Mouse (Mus musculus): Measurements from ENCODE around the gene Hyal1. TPM values are rescaled to one million over a fixed set of nuclear protein-coding genes. Genes with fewer than 3 reads are reported as not detected.
A peak's percentile ranks its signal among the peaks of the same experiment; 100 is the strongest.

Gene Hyal1
- polyA plus RNA-seq, 1 experiment, result 3.7 TPM

GRCm38 (mm10) chr9:107601275-107601674, 24.5 kb downstream of the Hyal1 start:
- TF ChIP-seq POLR2A (IDR thresholded peaks at IDR 0.05; ENCODE audit: low read depth, low read length) (no peak), CTCF (IDR thresholded peaks at IDR 0.05; ENCODE audit: extremely low read depth, insufficient read depth, insufficient read length, insufficient replicate concordance) (no peak)
- no peaks in the 10 kb centered on the region for H3K27me3 ChIP-seq (ENCODE audit: control insufficient read depth, insufficient read depth, low read length)
- no peak for DNase-seq (ENCODE audit: low read depth in 1 of 2, low spot score in 2 of 2)
- no peak overlapping the region for H3K4me3 ChIP-seq (ENCODE audit: extremely low read depth, insufficient read depth, insufficient read length)
- H3K36me3 ChIP-seq (ENCODE audit: control insufficient read depth, insufficient read depth, low read length), result no peaks in the 10 kb centered on the region
- H3K27ac ChIP-seq (ENCODE audit: insufficient read depth, low read length), result no peak overlapping the region
- 84% methylated on average over 11 of the region's 11 CpGs for WGBS
- H3K4me1 ChIP-seq (ENCODE audit: control insufficient read depth, insufficient read depth, insufficient read length), result peaks cover 24% of the 10 kb centered on the region

GRCm38 (mm10) chr9:107602068-107602648, 25.4 kb downstream of the Hyal1 start:
- TF ChIP-seq POLR2A (IDR thresholded peaks at IDR 0.05; ENCODE audit: low read depth, low read length) (no peak), CTCF (IDR thresholded peaks at IDR 0.05; ENCODE audit: extremely low read depth, insufficient read depth, insufficient read length, insufficient replicate concordance) (peak; percentile 99)
- no peaks in the 10 kb centered on the region for H3K36me3 ChIP-seq (ENCODE audit: control insufficient read depth, insufficient read depth, low read length)
- H3K27ac ChIP-seq (ENCODE audit: insufficient read depth, low read length), result no peak overlapping the region
- H3K4me1 ChIP-seq (ENCODE audit: control insufficient read depth, insufficient read depth, insufficient read length), result peaks cover 24% of the 10 kb centered on the region
- WGBS, result 3% methylated on average over 10 of the region's 10 CpGs
- no peak overlapping the region for H3K4me3 ChIP-seq (ENCODE audit: extremely low read depth, insufficient read depth, insufficient read length)
- no peaks in the 10 kb centered on the region for H3K27me3 ChIP-seq (ENCODE audit: control insufficient read depth, insufficient read depth, low read length)
- peak; percentile 65 to 87 for DNase-seq (ENCODE audit: low read depth in 1 of 2, low spot score in 2 of 2)

- Histone ChIP-seq H3K36me3 (ENCODE audit: control insufficient read depth, insufficient read depth, low read length) (no peaks in the 10 kb centered on the region), H3K27me3 (ENCODE audit: control insufficient read depth, insufficient read depth, low read length) (no peaks in the 10 kb centered on the region), H3K4me1 (ENCODE audit: control insufficient read depth, insufficient read depth, insufficient read length) (peaks cover 24% of the 10 kb centered on the region), H3K27ac (ENCODE audit: insufficient read depth, low read length) (no peak overlapping the region), H3K4me3 (ENCODE audit: extremely low read depth, insufficient read depth, insufficient read length) (no peak overlapping the region)
- peak in 1 of 2 experiments; percentile 52 for DNase-seq (ENCODE audit: low read depth in 1 of 2, low spot score in 2 of 2)
- no peak for TF ChIP-seq CTCF (IDR thresholded peaks at IDR 0.05; ENCODE audit: extremely low read depth, insufficient read depth, insufficient read length, insufficient replicate concordance)
- TF ChIP-seq POLR2A (IDR thresholded peaks at IDR 0.05; ENCODE audit: low read depth, low read length), result no peak
- 40% methylated on average over 6 of the region's 6 CpGs for WGBS
These were observed 26.5 kb downstream of the Hyal1 start for GRCm38 (mm10) chr9:107603251-107603650.

GRCm38 (mm10) chr9:107605041-107605661, 28.4 kb downstream of the Hyal1 start:
- H3K27me3 ChIP-seq (ENCODE audit: control insufficient read depth, insufficient read depth, low read length), result no peaks in the 10 kb centered on the region
- H3K4me1 ChIP-seq (ENCODE audit: control insufficient read depth, insufficient read depth, insufficient read length), result peaks cover 24% of the 10 kb centered on the region
- 66% methylated on average over 23 of the region's 23 CpGs for WGBS
- no peak for DNase-seq (ENCODE audit: low read depth in 1 of 2, low spot score in 2 of 2)
- no peak overlapping the region for H3K27ac ChIP-seq (ENCODE audit: insufficient read depth, low read length)
- no peaks in the 10 kb centered on the region for H3K36me3 ChIP-seq (ENCODE audit: control insufficient read depth, insufficient read depth, low read length)
- no peak overlapping the region for H3K4me3 ChIP-seq (ENCODE audit: extremely low read depth, insufficient read depth, insufficient read length)
- no peak for TF ChIP-seq CTCF (IDR thresholded peaks at IDR 0.05; ENCODE audit: extremely low read depth, insufficient read depth, insufficient read length, insufficient replicate concordance)
- no peak for TF ChIP-seq POLR2A (IDR thresholded peaks at IDR 0.05; ENCODE audit: low read depth, low read length)

GRCm38 (mm10) chr9:107606591-107606990, 29.9 kb downstream of the Hyal1 start:
- peaks cover 20% of the 10 kb centered on the region for H3K4me1 ChIP-seq (ENCODE audit: control insufficient read depth, insufficient read depth, insufficient read length)

GRCm38 (mm10) chr9:107607036-107607435, 30.3 kb downstream of the Hyal1 start:
- Histone ChIP-seq H3K27me3 (ENCODE audit: control insufficient read depth, insufficient read depth, low read length) (no peaks in the 10 kb centered on the region), H3K27ac (ENCODE audit: insufficient read depth, low read length) (no peak overlapping the region), H3K36me3 (ENCODE audit: control insufficient read depth, insufficient read depth, low read length) (no peaks in the 10 kb centered on the region), H3K4me1 (ENCODE audit: control insufficient read depth, insufficient read depth, insufficient read length) (peaks cover 18% of the 10 kb centered on the region), H3K4me3 (ENCODE audit: extremely low read depth, insufficient read depth, insufficient read length) (no peak overlapping the region)
- no peak for DNase-seq (ENCODE audit: low read depth in 1 of 2, low spot score in 2 of 2)
- TF ChIP-seq CTCF (IDR thresholded peaks at IDR 0.05; ENCODE audit: extremely low read depth, insufficient read depth, insufficient read length, insufficient replicate concordance) (no peak), POLR2A (IDR thresholded peaks at IDR 0.05; ENCODE audit: low read depth, low read length) (no peak)
- 94% methylated on average over 2 of the region's 2 CpGs for WGBS

More at GRCm38 (mm10) chr9:107606591-107606990, 29.9 kb downstream of the Hyal1 start:
- no peak overlapping the region for H3K4me3 ChIP-seq (ENCODE audit: extremely low read depth, insufficient read depth, insufficient read length)
- no peak for TF ChIP-seq POLR2A (IDR thresholded peaks at IDR 0.05; ENCODE audit: low read depth, low read length)
- no peak for TF ChIP-seq CTCF (IDR thresholded peaks at IDR 0.05; ENCODE audit: extremely low read depth, insufficient read depth, insufficient read length, insufficient replicate concordance)
- no peak overlapping the region for H3K27ac ChIP-seq (ENCODE audit: insufficient read depth, low read length)
- no peaks in the 10 kb centered on the region for H3K27me3 ChIP-seq (ENCODE audit: control insufficient read depth, insufficient read depth, low read length)
- DNase-seq (ENCODE audit: low read depth in 1 of 2, low spot score in 2 of 2), result no peak
- no peaks in the 10 kb centered on the region for H3K36me3 ChIP-seq (ENCODE audit: control insufficient read depth, insufficient read depth, low read length)
- 80% methylated on average over 9 of the region's 9 CpGs for WGBS

GRCm38 (mm10) chr9:107607653-107608245, 31.0 kb downstream of the Hyal1 start:
- WGBS, result 87% methylated on average over 9 of the region's 9 CpGs
- H3K4me3 ChIP-seq (ENCODE audit: extremely low read depth, insufficient read depth, insufficient read length), result no peak overlapping the region
- DNase-seq (ENCODE audit: low read depth in 1 of 2, low spot score in 2 of 2), result no peak
- no peaks in the 10 kb centered on the region for H3K27me3 ChIP-seq (ENCODE audit: control insufficient read depth, insufficient read depth, low read length)
- no peaks in the 10 kb centered on the region for H3K36me3 ChIP-seq (ENCODE audit: control insufficient read depth, insufficient read depth, low read length)
- H3K4me1 ChIP-seq (ENCODE audit: control insufficient read depth, insufficient read depth, insufficient read length), result peaks cover 13% of the 10 kb centered on the region
- H3K27ac ChIP-seq (ENCODE audit: insufficient read depth, low read length), result no peak overlapping the region
- TF ChIP-seq POLR2A (IDR thresholded peaks at IDR 0.05; ENCODE audit: low read depth, low read length) (no peak), CTCF (IDR thresholded peaks at IDR 0.05; ENCODE audit: extremely low read depth, insufficient read depth, insufficient read length, insufficient replicate concordance) (no peak)

Measured in spleen, adult 2 months (tissue).